Mouse (Mus musculus) midbrain, embryonic 14.5 days (tissue): ENCODE results near the gene Utp4. TPM values are rescaled to one million over a fixed set of nuclear protein-coding genes. Genes with fewer than 3 reads are reported as not detected.
"Not testable (repeated sequence)": the region's sequence is repeated elsewhere in the genome, so short reads cannot be mapped to it uniquely, and the experiment has no call there.

Experiments
- ATAC-seq: fragments of 200-750 bp; cut with Nextera tagmentation; 2 replicates; pipeline ENCODE4 v1.8.0; 2017; ENCODE audit warnings: moderate number of reproducible peaks, moderate library complexity; ENCODE audit not compliant: low FRiP score, low TSS enrichment
- DNase-seq: peaks from one replicate; pipeline ENCODE4 v3.0.0-alpha.2; 2015
- H3K27ac ChIP-seq: fragments of 300-500 bp; sonication (generic); replicated peaks from 2 replicates; pipeline ENCODE4 v1.5.1; 2014; ENCODE audit warnings: mild to moderate bottlenecking, low read depth, low read length, moderate library complexity
- H3K27me3 ChIP-seq: fragments of 300-500 bp; sonication (generic); 2 replicates; pipeline ENCODE4 v1.6.1; 2014; ENCODE audit warnings: low read length, control low read depth, mixed read lengths; ENCODE audit not compliant: control insufficient read depth, insufficient read depth
- H3K36me3 ChIP-seq: fragments of 300-500 bp; sonication (generic); 2 replicates; pipeline ENCODE4 v1.6.1; 2014; ENCODE audit warnings: low read length, control low read depth; ENCODE audit not compliant: control insufficient read depth, insufficient read depth
- H3K4me1 ChIP-seq: fragments of 300-500 bp; sonication (generic); 2 replicates; pipeline ENCODE4 v1.6.1; 2014; ENCODE audit warnings: mild to moderate bottlenecking, antibody characterized with exemption, low read length, control low read depth; ENCODE audit not compliant: control insufficient read depth, insufficient read depth
- H3K4me2 ChIP-seq: fragments of 300-500 bp; sonication (generic); 2 replicates; pipeline ENCODE4 v1.6.1; 2014; ENCODE audit warnings: mild to moderate bottlenecking, low read length, moderate library complexity
- H3K4me3 ChIP-seq: fragments of 300-500 bp; sonication (generic); replicated peaks from 2 replicates; pipeline ENCODE4 v1.5.1; 2014; ENCODE audit warnings: low read depth, low read length
- H3K9ac ChIP-seq: fragments of 300-500 bp; sonication (generic); replicated peaks from 2 replicates; pipeline ENCODE4 v1.6.1; 2014; ENCODE audit warnings: mild to moderate bottlenecking, low read length, moderate library complexity
- H3K9me3 ChIP-seq: fragments of 300-500 bp; sonication (generic); 2 replicates; pipeline ENCODE4 v1.6.1; 2016; ENCODE audit warnings: low read length, control low read depth, mixed read lengths; ENCODE audit not compliant: control insufficient read depth
- WGBS: fragments of 180-500 bp; shearing (Covaris S2); extraction: QIAGEN DNeasy Blood & Tissue Kit; methylation state at CpG from one replicate; pipeline ENCODE4 v1.1.7; 2014; 5-methylcytosine and 5-hydroxymethylcytosine counted together
- polyA plus RNA-seq: library from polyadenylated mRNA; unstranded; fragments of >200 nt; fragmentation: Nextera tagmentation; extraction: Ambion mirVana; gene quantifications from 2 replicates; pipeline ENCODE4 v1.2.1, GENCODE M21; 2014

The Utp4 gene
- polyA plus RNA-seq, 1 experiment from 2014 or later, result 44.8 TPM

DNA sequence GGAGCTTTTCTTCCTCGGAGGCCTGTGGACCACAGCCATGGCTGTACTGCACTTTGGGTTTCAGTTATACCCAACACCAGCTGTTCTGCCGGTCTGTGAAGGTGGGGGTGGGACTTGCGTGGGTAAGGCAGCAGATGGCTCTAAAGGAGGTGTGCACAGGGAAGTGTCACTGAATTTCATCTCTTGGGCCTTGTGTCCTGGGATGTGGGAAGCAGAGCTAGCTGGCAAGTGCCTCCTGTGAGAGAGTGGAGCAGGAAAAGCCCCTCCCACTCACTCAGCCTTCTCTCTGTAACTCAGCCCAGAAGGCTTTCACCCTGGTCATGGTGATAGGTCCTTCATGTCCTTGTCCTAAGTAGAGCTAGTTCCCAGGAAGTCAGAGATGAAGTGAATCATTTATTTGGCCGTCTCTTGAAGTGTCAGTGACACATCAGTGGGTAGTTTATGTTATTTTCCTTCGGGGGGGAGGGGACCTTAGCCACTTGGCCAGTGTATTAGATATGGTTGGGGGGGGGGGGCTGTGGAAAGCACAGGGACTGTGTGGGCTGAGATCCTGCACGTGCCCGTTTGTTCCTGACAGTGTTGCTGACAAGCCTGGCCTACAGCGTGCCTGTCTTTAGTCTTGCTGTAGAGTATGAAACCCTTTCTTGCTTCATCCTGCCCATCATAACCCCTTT, 26.4 kb downstream of the Utp4 start:
- no peak for ATAC-seq
- Histone ChIP-seq H3K9me3 (no peaks in the 10 kb centered on the region), H3K4me2 (no peak overlapping the region), H3K36me3 (peaks cover 77% of the 10 kb centered on the region), H3K27me3 (no peaks in the 10 kb centered on the region), H3K4me1 (no peaks in the 10 kb centered on the region), H3K4me3 (no peak overlapping the region), H3K9ac (no peak overlapping the region), H3K27ac (no peak overlapping the region)
- DNase-seq, result no peak
- 96% methylated on average over 8 of the region's 8 CpGs for WGBS

DNA sequence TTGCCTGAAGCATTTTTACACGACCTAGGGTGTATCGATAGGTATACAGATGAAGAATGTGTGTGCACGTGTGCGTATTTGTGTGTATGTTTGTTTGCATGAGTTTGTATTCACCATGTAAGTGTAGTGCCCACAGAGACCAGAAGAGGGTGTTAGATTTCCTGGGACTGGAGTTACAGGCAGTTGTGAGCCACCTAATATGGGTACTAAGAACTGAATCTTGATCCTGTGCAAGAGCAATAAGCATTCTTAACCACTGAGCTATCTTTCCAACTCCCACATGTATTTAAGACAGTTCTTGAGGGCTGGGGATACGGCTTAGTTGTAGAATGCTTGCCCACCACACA, 26.9 kb downstream of the Utp4 start:
- Histone ChIP-seq H3K27me3 (no peaks in the 10 kb centered on the region), H3K4me2 (no peak overlapping the region), H3K4me3 (no peak overlapping the region), H3K27ac (no peak overlapping the region), H3K9ac (no peak overlapping the region), H3K36me3 (peaks cover 72% of the 10 kb centered on the region), H3K9me3 (no peaks in the 10 kb centered on the region), H3K4me1 (no peaks in the 10 kb centered on the region)
- ATAC-seq (no peak), DNase-seq (no peak)
- 97% methylated on average over 5 of the region's 5 CpGs for WGBS

DNA sequence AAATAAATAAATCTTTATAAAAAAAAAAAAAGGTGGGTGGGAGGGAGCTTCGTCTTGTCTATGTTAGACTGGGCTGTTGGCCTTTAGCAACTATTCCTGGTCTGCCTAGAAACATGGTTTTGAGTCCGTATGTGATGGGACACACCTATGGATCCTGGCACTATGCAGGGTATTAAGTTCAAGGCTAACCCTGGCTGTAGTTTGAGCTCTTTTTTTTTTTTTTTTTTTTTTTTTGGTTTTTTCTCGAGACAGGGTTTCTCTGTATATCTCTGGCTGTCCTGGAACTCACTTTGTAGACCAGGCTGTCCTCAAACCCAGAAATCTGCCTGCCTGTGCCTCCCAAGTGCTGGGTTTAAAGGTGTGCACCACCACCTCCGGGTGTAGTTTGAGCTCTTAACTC, 30.6 kb downstream of the Utp4 start:
- 91% methylated on average over 4 of the region's 4 CpGs for WGBS
- Histone ChIP-seq H3K4me2 (no peak overlapping the region), H3K36me3 (peaks cover 35% of the 10 kb centered on the region), H3K9me3 (no peaks in the 10 kb centered on the region), H3K4me1 (no peaks in the 10 kb centered on the region), H3K9ac (no peak overlapping the region), H3K27me3 (no peaks in the 10 kb centered on the region), H3K27ac (no peak overlapping the region), H3K4me3 (no peak overlapping the region)
- ATAC-seq (no peak), DNase-seq (no peak)

DNA sequence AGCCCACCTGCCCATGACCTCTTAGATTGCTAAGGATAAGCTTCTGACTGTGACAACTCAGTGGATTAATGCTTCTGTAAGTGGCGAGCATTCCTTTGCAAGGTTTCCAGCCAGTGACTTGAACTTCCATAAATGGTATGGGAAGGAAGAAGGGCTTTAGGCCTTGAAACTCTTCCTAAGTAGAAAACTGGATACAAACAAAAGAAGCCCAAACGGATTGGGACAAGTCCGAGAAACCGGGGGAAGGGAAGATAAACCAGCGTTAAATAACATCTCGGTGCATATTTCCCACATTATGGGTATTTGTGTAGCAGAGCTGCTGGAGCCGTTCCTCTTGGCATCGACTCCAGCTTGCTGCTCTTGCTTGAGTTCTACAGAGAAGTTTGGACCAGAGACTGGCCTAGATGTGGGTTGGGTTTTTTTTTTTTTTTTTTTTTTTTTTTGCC, 31.5 kb downstream of the Utp4 start:
- Histone ChIP-seq H3K4me1 (no peaks in the 10 kb centered on the region), H3K36me3 (peaks cover 27% of the 10 kb centered on the region), H3K9me3 (no peaks in the 10 kb centered on the region), H3K27ac (no peak overlapping the region), H3K9ac (no peak overlapping the region), H3K4me2 (no peak overlapping the region), H3K27me3 (no peaks in the 10 kb centered on the region), H3K4me3 (no peak overlapping the region)
- WGBS, result 85% methylated on average over 8 of the region's 8 CpGs
- ATAC-seq, result no peak
- DNase-seq, result no peak

DNA sequence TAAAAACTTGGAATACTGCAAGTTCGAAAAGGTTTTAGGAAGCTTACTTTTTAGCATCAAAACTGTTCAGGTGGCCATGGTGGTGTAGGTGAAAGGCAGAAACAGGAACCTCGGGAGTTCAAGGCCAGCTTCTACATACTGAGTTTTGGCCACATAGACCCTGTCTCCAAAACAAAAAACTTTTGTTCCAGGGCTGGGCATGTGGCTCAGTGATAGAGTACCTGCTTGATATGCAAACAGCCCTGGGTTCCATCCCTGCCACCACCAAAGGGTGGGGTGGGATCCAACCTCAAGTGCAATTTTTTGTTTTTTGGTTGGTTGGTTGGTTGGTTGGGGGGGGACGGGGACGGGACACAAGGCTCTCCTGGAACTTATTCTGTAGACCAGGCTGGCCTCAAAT, 32.0 kb downstream of the Utp4 start:
- ATAC-seq (no peak), DNase-seq (no peak)
- H3K9ac ChIP-seq, result no peak overlapping the region
- H3K4me3 ChIP-seq, result no peak overlapping the region
- H3K4me1 ChIP-seq, result no peaks in the 10 kb centered on the region
- H3K36me3 ChIP-seq, result peaks cover 22% of the 10 kb centered on the region
- no peaks in the 10 kb centered on the region for H3K27me3 ChIP-seq
- H3K4me2 ChIP-seq, result no peak overlapping the region
- WGBS, result 93% methylated on average over 4 of the region's 4 CpGs
- H3K9me3 ChIP-seq, result no peaks in the 10 kb centered on the region
- no peak overlapping the region for H3K27ac ChIP-seq

DNA sequence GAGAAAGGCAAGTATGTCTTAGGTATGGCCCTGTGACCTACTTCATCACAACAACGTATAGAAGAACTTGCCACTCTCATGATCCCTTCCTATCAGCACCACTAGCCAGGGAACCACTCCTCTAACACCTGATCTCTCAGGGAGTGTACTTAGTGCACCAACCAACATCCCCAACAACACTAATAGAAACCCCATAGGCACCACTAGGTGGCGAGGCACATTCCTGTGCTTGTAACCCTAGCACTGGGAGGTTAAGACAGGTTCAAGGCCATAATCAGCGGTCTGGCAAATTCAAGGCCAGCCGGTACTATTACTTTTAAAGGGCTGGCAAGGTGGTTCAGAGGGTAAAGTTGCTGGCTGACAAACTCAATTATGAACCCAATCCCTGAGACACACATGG, 33.8 kb downstream of the Utp4 start:
- 57% methylated on average over 4 of the region's 4 CpGs for WGBS

DNA sequence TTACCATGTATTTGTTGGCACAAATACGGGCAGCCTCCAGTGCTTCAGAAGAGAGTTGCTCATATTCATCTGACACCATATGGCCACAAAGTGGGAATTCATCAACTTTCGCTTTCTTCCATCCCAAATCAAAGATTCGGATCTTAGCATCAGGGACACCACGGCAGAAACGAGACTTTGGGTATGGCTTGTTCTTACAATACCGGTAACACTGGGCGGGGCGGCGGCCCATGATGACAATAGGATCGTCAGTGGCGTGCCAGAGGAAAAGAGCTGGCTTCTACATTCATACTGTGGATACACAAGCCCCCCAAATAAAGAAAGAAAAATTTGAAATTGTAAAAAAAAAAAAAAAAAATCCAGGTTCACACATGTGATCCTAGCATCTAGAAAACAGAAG, 34.7 kb downstream of the Utp4 start:
- not testable (repeated sequence) for H3K27ac ChIP-seq, ATAC-seq, H3K4me1 ChIP-seq, H3K27me3 ChIP-seq, H3K9me3 ChIP-seq, H3K4me3 ChIP-seq, H3K9ac ChIP-seq, DNase-seq, H3K4me2 ChIP-seq, H3K36me3 ChIP-seq
- WGBS, result 91% methylated on average over 10 of the region's 11 CpGs

More for the DNA sequence above, 33.8 kb downstream of the Utp4 start:
- H3K9me3 ChIP-seq, result no peaks in the 10 kb centered on the region
- no peaks in the 10 kb centered on the region for H3K27me3 ChIP-seq
- DNase-seq, result peak; percentile 32
- peaks cover 1% of the 10 kb centered on the region; the same call in 1 of the 2 replicates for H3K4me1 ChIP-seq
- H3K27ac ChIP-seq, result no peak overlapping the region
- peaks cover 13% of the 10 kb centered on the region for H3K36me3 ChIP-seq
- no peak overlapping the region for H3K9ac ChIP-seq
- no peak overlapping the region for H3K4me3 ChIP-seq
- ATAC-seq, result no peak
- no peak overlapping the region for H3K4me2 ChIP-seq

DNA sequence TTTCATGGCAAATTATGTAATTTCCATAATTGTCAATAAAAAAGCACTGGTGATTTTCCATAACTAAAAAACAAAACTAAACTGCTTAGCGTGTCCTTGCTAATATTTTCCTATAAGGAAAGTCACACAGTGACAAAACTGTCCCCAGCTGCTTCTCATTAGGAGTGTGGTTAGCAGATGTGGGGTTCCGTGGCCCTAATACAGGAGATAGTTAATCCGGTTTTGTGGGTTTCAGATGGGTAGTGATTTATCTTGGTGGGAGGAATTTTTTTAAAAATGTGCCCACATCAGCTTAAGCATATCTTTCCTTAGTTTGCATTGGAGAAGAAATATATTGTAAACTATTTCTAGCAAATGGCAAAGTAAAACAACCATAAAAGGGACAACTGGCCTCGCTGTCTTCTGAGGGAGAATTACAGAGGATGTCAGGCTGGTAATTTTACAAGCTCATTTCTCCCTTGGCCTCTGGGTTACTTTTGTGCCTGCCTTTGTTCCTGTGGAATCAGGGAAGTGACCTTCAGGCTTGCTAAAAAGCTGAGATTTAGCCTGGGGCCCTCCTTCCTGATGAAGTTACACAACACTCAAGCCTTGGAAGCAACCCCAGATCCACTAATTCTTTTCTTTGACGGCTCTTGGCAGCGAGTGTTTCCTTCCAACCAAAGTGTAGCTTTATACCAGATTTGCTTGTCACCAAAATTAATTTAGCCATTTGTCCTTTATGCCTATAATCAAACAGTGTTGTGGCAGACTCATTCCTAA, 35.9 kb downstream of the Utp4 start:
- no peaks in the 10 kb centered on the region for H3K9me3 ChIP-seq
- no peak for ATAC-seq
- H3K9ac ChIP-seq, result no peak overlapping the region
- H3K27ac ChIP-seq, result no peak overlapping the region
- no peak overlapping the region for H3K4me3 ChIP-seq
- no peak for DNase-seq
- WGBS, result 77% methylated on average over 6 of the region's 6 CpGs
- no peak overlapping the region for H3K4me2 ChIP-seq
- peaks cover 7% of the 10 kb centered on the region; the same call in 1 of the 2 replicates for H3K4me1 ChIP-seq
- no peaks in the 10 kb centered on the region for H3K36me3 ChIP-seq
- H3K27me3 ChIP-seq, result no peaks in the 10 kb centered on the region; the same call in 1 of the 2 replicates

DNA sequence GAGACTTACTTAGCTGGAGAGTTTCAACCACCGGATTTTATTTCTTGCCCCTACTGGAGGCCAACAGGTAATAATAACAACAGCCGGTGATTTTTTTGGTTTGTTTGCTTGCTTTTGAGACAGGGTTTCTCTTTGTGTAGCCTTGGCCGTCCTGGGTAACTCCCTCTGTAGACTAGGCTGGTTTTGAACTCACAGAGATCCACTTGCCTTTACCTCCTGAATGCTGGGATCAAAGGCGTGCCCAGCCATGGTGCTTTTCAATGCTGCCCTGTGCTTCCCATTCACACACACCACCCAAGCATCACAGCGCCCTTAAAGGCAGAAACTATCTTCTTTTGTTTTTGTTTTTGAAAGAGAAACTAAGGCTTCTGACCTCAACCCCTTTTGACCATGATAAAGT, 36.5 kb downstream of the Utp4 start:
- 87% methylated on average over 5 of the region's 5 CpGs for WGBS
- Histone ChIP-seq H3K4me2 (no peak overlapping the region), H3K27ac (no peak overlapping the region), H3K4me3 (no peak overlapping the region), H3K36me3 (no peaks in the 10 kb centered on the region), H3K4me1 (peaks cover 7% of the 10 kb centered on the region; the same call in 1 of the 2 replicates), H3K9ac (no peak overlapping the region), H3K9me3 (no peaks in the 10 kb centered on the region), H3K27me3 (no peaks in the 10 kb centered on the region; the same call in 1 of the 2 replicates)
- no peak for ATAC-seq
- no peak for DNase-seq
